Mouse (Mus musculus): ENCODE results near the gene Fam83e. TPM values are rescaled to one million over a fixed set of nuclear protein-coding genes. Genes with fewer than 3 reads are reported as not detected.
A peak's percentile ranks its signal among the peaks of the same experiment; 100 is the strongest.

Fam83e gene
- total and polyA plus RNA-seq, 3 experiments, result 0.43 to 1.0 TPM; not detected in 1

DNA sequence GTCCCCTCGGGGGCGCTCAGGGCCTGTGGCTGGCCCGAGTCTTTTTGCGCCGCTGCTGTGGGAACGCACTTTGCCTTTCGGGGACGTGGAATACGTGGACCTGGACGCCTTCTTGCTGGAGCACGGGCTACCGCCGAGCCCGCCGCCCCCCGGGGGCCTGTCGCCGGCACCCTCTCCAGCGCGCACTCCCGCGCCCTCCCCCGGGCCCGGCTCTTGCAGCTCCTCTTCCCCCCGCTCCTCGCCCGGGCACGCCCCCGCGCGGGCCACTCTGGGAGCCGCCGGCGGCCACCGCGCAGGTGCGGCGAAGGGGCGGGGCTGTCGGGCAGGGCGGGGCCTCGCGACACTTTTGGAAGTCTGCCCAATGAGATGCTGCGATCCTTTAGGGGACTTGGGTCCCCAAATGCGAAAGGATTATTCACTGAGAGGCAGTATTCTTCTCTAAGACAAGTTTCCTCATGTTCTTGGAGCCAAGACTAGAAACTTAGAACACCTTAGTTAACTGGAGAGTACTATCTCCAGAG lies 14.2 kb upstream of the Fam83e start (continued):
- no peak for TF ChIP-seq KAT2A (conservative IDR thresholded peaks at IDR 0.05; ENCODE audit: low read depth, low read length)
- TF ChIP-seq MAZ (IDR thresholded peaks at IDR 0.05; ENCODE audit: low read depth, low read length), result peak; percentile 91; the same call in 1 of the 2 replicates
- TF ChIP-seq CHD2 (IDR thresholded peaks at IDR 0.05; ENCODE audit: low read length), result no peak
- peak; percentile 80 for TF ChIP-seq NRF1 (IDR thresholded peaks at IDR 0.05; ENCODE audit: insufficient read depth, low read depth, low read length, poor library complexity, severe bottlenecking)
- TF ChIP-seq TBP (IDR thresholded peaks at IDR 0.05; ENCODE audit: low read depth, low read length), result peak; percentile 72
- no peak for TF ChIP-seq ZKSCAN1 (IDR thresholded peaks at IDR 0.05; ENCODE audit: low read depth, low read length)
- no peak for TF ChIP-seq RAD21 (IDR thresholded peaks at IDR 0.05; ENCODE audit: low read depth, low read length)
- no peak for TF ChIP-seq TAL1 (IDR thresholded peaks at IDR 0.05; ENCODE audit: low read length)
- TF ChIP-seq ETS1 (IDR thresholded peaks at IDR 0.05; ENCODE audit: low read depth, low read length), result no peak
- no peak for TF ChIP-seq GABPA (IDR thresholded peaks at IDR 0.05; ENCODE audit: low read depth, low read length)
- TF ChIP-seq POLR2A (IDR thresholded peaks at IDR 0.05; ENCODE audit: control insufficient read depth in 1 of 2, insufficient read depth in 1 of 2, low read depth in 1 of 2, low read length in 2 of 2, poor library complexity in 1 of 2), result peak; percentile 65 to 67
- peak; percentile 73 for TF ChIP-seq NELFE (IDR thresholded peaks at IDR 0.05; ENCODE audit: low read depth, low read length)

- H3K36me3 ChIP-seq (ENCODE audit: control insufficient read depth in 1 of 2, insufficient read depth in 2 of 2, low read length in 2 of 2), result peaks cover 0 to 5% of the 10 kb centered on the region in 2 experiments; a peak in 2 of 4 replicates
- H3K9ac ChIP-seq (ENCODE audit: control insufficient read depth, low read depth, low read length, poor library complexity, severe bottlenecking), result peak overlapping the region; percentile 85
- H3K27me3 ChIP-seq (ENCODE audit: control insufficient read depth in 1 of 2, insufficient read depth in 2 of 2, low read length in 2 of 2), result no peaks in the 10 kb centered on the region
- peak; percentile 98 for DNase-seq (ENCODE audit: low read depth, low spot score)
- peak overlapping the region; percentile 51 to 61 for H3K4me3 ChIP-seq (ENCODE audit: control insufficient read depth in 1 of 2, insufficient read depth in 1 of 2, low read depth in 2 of 2, low read length in 2 of 2)
- peak overlapping the region; percentile 98 for H3K27ac ChIP-seq (ENCODE audit: control insufficient read depth, low read depth, low read length)
- peaks cover 0 to 12% of the 10 kb centered on the region in 2 experiments; a peak in 1 of 4 replicates for H3K4me1 ChIP-seq (ENCODE audit: control insufficient read depth in 1 of 2, insufficient read depth in 2 of 2, low read length in 2 of 2)
- no peaks in the 10 kb centered on the region for H3K9me3 ChIP-seq (replicated peaks; ENCODE audit: insufficient read depth, low read length)
- H3K79me2 ChIP-seq (ENCODE audit: control insufficient read depth, insufficient read depth, low read length, poor library complexity), result peaks cover 7% of the 10 kb centered on the region
- no peak for TF ChIP-seq E2F4 (IDR thresholded peaks at IDR 0.05; ENCODE audit: borderline replicate concordance, low read depth, low read length)
- no peak for TF ChIP-seq ZNF384 (IDR thresholded peaks at IDR 0.05; ENCODE audit: low read depth, low read length)
- TF ChIP-seq GATA1 (IDR thresholded peaks at IDR 0.05; ENCODE audit: low read depth, low read length), result no peak
- TF ChIP-seq POLR2AphosphoS5 (IDR thresholded peaks at IDR 0.05; ENCODE audit: borderline replicate concordance, low read depth, low read length), result no peak
- TF ChIP-seq POLR2AphosphoS2 (IDR thresholded peaks at IDR 0.05; ENCODE audit: low read length), result peak; percentile 89
- no peak for TF ChIP-seq RAD21 (IDR thresholded peaks at IDR 0.05; ENCODE audit: low read depth, low read length)
- peak; percentile 45 to 88; a peak in 3 of 4 replicates for TF ChIP-seq POLR2A (IDR thresholded peaks at IDR 0.05; ENCODE audit: control insufficient read depth in 1 of 2, insufficient read depth in 1 of 2, low read depth in 1 of 2, low read length in 2 of 2, poor library complexity in 1 of 2)
- peak; percentile 94 for TF ChIP-seq MAX (IDR thresholded peaks at IDR 0.05; ENCODE audit: low read length)
- TF ChIP-seq CHD1 (IDR thresholded peaks at IDR 0.05; ENCODE audit: low read depth, low read length), result peak; percentile 92; the same call in 1 of the 2 replicates
- TF ChIP-seq MAFK (IDR thresholded peaks at IDR 0.05; ENCODE audit: borderline replicate concordance, low read depth, low read length), result no peak
- peak; percentile 97 for TF ChIP-seq BHLHE40 (IDR thresholded peaks at IDR 0.05; ENCODE audit: borderline replicate concordance, low read depth, low read length)
- TF ChIP-seq TCF12 (IDR thresholded peaks at IDR 0.05; ENCODE audit: low read depth, low read length), result peak; percentile 49; the same call in 1 of the 2 replicates
- no peak; the same call in 1 of the 2 replicates for TF ChIP-seq KAT2A (conservative IDR thresholded peaks at IDR 0.05; ENCODE audit: low read depth, low read length)
- 0 out of 2 replicates have a peak, but pooled peaks have one; percentile 37 for TF ChIP-seq ELF1 (IDR thresholded peaks at IDR 0.05; ENCODE audit: low read depth, low read length)
- peak; percentile 96 for TF ChIP-seq MYC (IDR thresholded peaks at IDR 0.05; ENCODE audit: low read depth, low read length)
- no peak for TF ChIP-seq CHD2 (IDR thresholded peaks at IDR 0.05; ENCODE audit: low read length)
- peak; percentile 62; the same call in 1 of the 2 replicates for TF ChIP-seq SIN3A (IDR thresholded peaks at IDR 0.05; ENCODE audit: low read length)
- TF ChIP-seq NRF1 (IDR thresholded peaks at IDR 0.05; ENCODE audit: insufficient read depth, low read depth, low read length, poor library complexity, severe bottlenecking), result peak; percentile 77
- no peak for TF ChIP-seq TAL1 (IDR thresholded peaks at IDR 0.05; ENCODE audit: low read length)
- no peak for TF ChIP-seq RCOR1 (IDR thresholded peaks at IDR 0.05; ENCODE audit: low read depth, low read length)
- TF ChIP-seq MYB (IDR thresholded peaks at IDR 0.05; ENCODE audit: low read depth, low read length), result no peak
- TF ChIP-seq JUND (IDR thresholded peaks at IDR 0.05; ENCODE audit: low read depth, low read length), result no peak
- no peak for TF ChIP-seq UBTF (IDR thresholded peaks at IDR 0.05; ENCODE audit: borderline replicate concordance, insufficient read depth, low read depth, low read length)
- TF ChIP-seq MXI1 (IDR thresholded peaks at IDR 0.05; ENCODE audit: low read depth, low read length), result peak; percentile 95
- no peak for TF ChIP-seq ZC3H11A (IDR thresholded peaks at IDR 0.05; ENCODE audit: low read depth, low read length)
- TF ChIP-seq EP300 (IDR thresholded peaks at IDR 0.05; ENCODE audit: low read depth in 1 of 2, low read length in 2 of 2), result no peak; a peak in 1 of 4 replicates
- TF ChIP-seq CTCF (IDR thresholded peaks at IDR 0.05 in 2 of 3, conservative IDR thresholded peaks at IDR 0.05 in 1 of 3; ENCODE audit: control insufficient read depth in 1 of 3, insufficient read depth in 1 of 3, low read depth in 2 of 3, low read length in 3 of 3, poor library complexity in 1 of 3, severe bottlenecking in 1 of 3), result no peak
Measured at GRCm38 (mm10) chr7:45707375-45707967, 13.5 kb upstream of the Fam83e start.

All from MEL (cell line).